Mouse (Mus musculus) kidney, adult 2 months (tissue): ENCODE data around the gene 4931429L15Rik. TPM values are rescaled to one million over a fixed set of nuclear protein-coding genes. Genes with fewer than 3 reads are reported as not detected.

ENCODE experiments used
- DNase-seq: peaks from one replicate; pipeline ENCODE4 v3.0.0; 2021
- H3K27ac ChIP-seq: fragments of 200-500 bp; 2 replicates; pipeline ENCODE4 v1.5.1; 2012; ENCODE audit warnings: low read depth, low read length, control low read depth, inconsistent platforms; ENCODE audit not compliant: insufficient read depth
- H3K27me3 ChIP-seq: fragments of 200-500 bp; replicated peaks from 2 replicates; pipeline ENCODE4 v1.6.1; 2012; ENCODE audit warnings: mild to moderate bottlenecking, moderate library complexity, low read length, inconsistent platforms; ENCODE audit not compliant: control insufficient read depth, insufficient read depth
- H3K36me3 ChIP-seq: fragments of 200-500 bp; 2 replicates; pipeline ENCODE4 v1.6.1; 2012; ENCODE audit warnings: mild to moderate bottlenecking, moderate library complexity, low read length, inconsistent platforms; ENCODE audit not compliant: control insufficient read depth, insufficient read depth
- H3K4me1 ChIP-seq: fragments of 200-500 bp; 2 replicates; pipeline ENCODE4 v1.6.1; 2011; ENCODE audit warnings: low read length; ENCODE audit not compliant: control insufficient read depth, insufficient read depth
- H3K4me3 ChIP-seq: fragments of 200-500 bp; 2 replicates; pipeline ENCODE4 v1.5.1; 2011; ENCODE audit warnings: mild to moderate bottlenecking, low read depth, low read length, control low read depth; ENCODE audit not compliant: insufficient read depth
- CTCF ChIP-seq: fragments of 200-500 bp; conservative IDR thresholded peaks from 2 replicates; pipeline ENCODE4 v1.5.1; 2011; ENCODE audit warnings: low read depth, mild to moderate bottlenecking, control low read depth, low read length, moderate library complexity, mixed read lengths; ENCODE audit not compliant: insufficient read depth, insufficient read length
- POLR2A ChIP-seq: fragments of 200-500 bp; IDR thresholded peaks from one replicate; pipeline ENCODE4 v1.6.1; 2011; ENCODE audit warnings: low read depth, low read length, control low read depth
- WGBS: fragments of 180-500 bp; shearing (Covaris S2); methylation state at CpG from one replicate; pipeline ENCODE4 v1.1.7; 2018; 5-methylcytosine and 5-hydroxymethylcytosine counted together
- polyA plus RNA-seq: library from polyadenylated mRNA; depleted of rRNA; stranded (reverse); fragments of >200 nt; gene quantifications from 2 replicates; pipeline ENCODE4 v1.2.3, GENCODE M21; 2012

The 4931429L15Rik gene
- polyA plus RNA-seq, 1 experiment = not detected

GRCm38 (mm10) chr9:46327706-46328571 is 8.2 kb upstream of the 4931429L15Rik start:
- Histone ChIP-seq H3K27me3 (no peaks in the 10 kb centered on the region), H3K4me1 (no peaks in the 10 kb centered on the region), H3K27ac (no peak overlapping the region), H3K4me3 (no peak overlapping the region), H3K36me3 (no peaks in the 10 kb centered on the region)
- no peak for DNase-seq
- TF ChIP-seq POLR2A (no peak), CTCF (no peak)
- WGBS = 78% methylated on average over 25 of the region's 25 CpGs

GRCm38 (mm10) chr9:46326694-46327405 is 7.1 kb upstream of the 4931429L15Rik start:
- 94% methylated on average over 11 of the region's 11 CpGs for WGBS
- no peak overlapping the region for H3K27ac ChIP-seq
- TF ChIP-seq CTCF (no peak), POLR2A (no peak)
- H3K4me1 ChIP-seq = no peaks in the 10 kb centered on the region
- no peaks in the 10 kb centered on the region for H3K27me3 ChIP-seq
- H3K36me3 ChIP-seq = no peaks in the 10 kb centered on the region
- H3K4me3 ChIP-seq = no peak overlapping the region
- DNase-seq = no peak

GRCm38 (mm10) chr9:46320461-46320860 is 675 bp upstream of the 4931429L15Rik start:
- 96% methylated on average over 2 of the region's 2 CpGs for WGBS
- DNase-seq = no peak
- Histone ChIP-seq H3K4me1 (no peaks in the 10 kb centered on the region), H3K36me3 (no peaks in the 10 kb centered on the region), H3K4me3 (no peak overlapping the region), H3K27ac (no peak overlapping the region), H3K27me3 (no peaks in the 10 kb centered on the region)
- TF ChIP-seq CTCF = no peak
- no peak for TF ChIP-seq POLR2A

GRCm38 (mm10) chr9:46317957-46318356 is 1.8 kb downstream of the 4931429L15Rik start:
- Histone ChIP-seq H3K4me1 (no peaks in the 10 kb centered on the region), H3K36me3 (no peaks in the 10 kb centered on the region), H3K27me3 (no peaks in the 10 kb centered on the region), H3K4me3 (no peak overlapping the region), H3K27ac (no peak overlapping the region)
- no peak for TF ChIP-seq POLR2A
- TF ChIP-seq CTCF = no peak
- 90% methylated on average over 3 of the region's 3 CpGs for WGBS
- no peak for DNase-seq

GRCm38 (mm10) chr9:46316909-46317308 is 2.9 kb downstream of the 4931429L15Rik start:
- Histone ChIP-seq H3K27me3 (no peaks in the 10 kb centered on the region), H3K36me3 (no peaks in the 10 kb centered on the region), H3K4me3 (no peak overlapping the region), H3K27ac (no peak overlapping the region), H3K4me1 (no peaks in the 10 kb centered on the region)
- 54% methylated on average over 8 of the region's 8 CpGs for WGBS
- DNase-seq = no peak
- TF ChIP-seq CTCF (no peak), POLR2A (no peak)

- Histone ChIP-seq H3K27me3 (no peaks in the 10 kb centered on the region), H3K4me3 (no peak overlapping the region), H3K27ac (no peak overlapping the region), H3K36me3 (no peaks in the 10 kb centered on the region), H3K4me1 (no peaks in the 10 kb centered on the region)
- DNase-seq = no peak
- 38% methylated on average over 5 of the region's 5 CpGs for WGBS
- TF ChIP-seq CTCF = no peak
- no peak for TF ChIP-seq POLR2A
These were observed 3.4 kb downstream of the 4931429L15Rik start for GRCm38 (mm10) chr9:46316388-46316787.

- Histone ChIP-seq H3K27ac (no peak overlapping the region), H3K4me1 (no peaks in the 10 kb centered on the region), H3K4me3 (no peak overlapping the region), H3K36me3 (no peaks in the 10 kb centered on the region), H3K27me3 (no peaks in the 10 kb centered on the region)
- TF ChIP-seq POLR2A (no peak), CTCF (no peak)
- 51% methylated on average over 11 of the region's 11 CpGs for WGBS
- no peak for DNase-seq
These were observed 3.9 kb downstream of the 4931429L15Rik start for GRCm38 (mm10) chr9:46315807-46316365.
